In the genomic region with DNA sequence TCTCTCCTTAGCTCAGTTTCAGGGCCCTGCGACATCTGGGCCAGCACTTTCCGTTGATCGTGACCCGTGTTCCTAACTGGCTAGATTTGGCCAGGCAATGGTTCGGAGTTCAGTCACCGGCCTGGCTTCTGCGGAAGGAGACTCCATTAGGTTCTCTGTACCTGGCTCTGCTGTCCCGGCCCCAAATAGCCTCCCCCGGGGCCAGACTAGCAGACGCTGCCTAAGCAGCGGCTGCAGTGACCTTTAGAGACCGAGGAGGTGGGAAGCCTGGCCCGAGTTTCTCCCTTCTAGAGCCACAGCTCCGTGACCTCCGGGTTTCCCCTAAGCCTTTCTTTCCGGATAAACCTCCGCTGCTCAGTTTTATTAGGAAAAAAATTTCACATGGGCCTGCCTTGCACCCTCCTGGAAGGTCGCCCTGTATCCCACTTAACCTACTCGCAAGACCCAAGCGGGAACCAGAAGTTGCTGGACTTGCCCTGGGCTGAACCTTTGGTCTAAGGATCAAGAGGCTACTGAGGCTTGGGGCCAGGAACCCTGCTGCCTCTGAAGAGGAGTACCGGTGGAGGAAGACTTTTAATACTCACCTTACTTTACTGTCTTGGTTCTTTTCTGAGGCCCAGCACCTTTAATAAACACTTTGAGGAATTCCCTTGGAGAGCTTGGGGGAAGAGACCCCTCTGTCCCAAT, we compare ENCODE assay signal across 8 mouse cellular contexts. TPM values are rescaled to one million over a fixed set of nuclear protein-coding genes. Genes with fewer than 3 reads are reported as not detected.
DNase-seq lines count a peak whose midpoint lies in the region; ATAC-seq and TF ChIP-seq lines count a peak whose summit lies in the region.

No protein-coding gene starts in this region.

- peak; percentile 40 for DNase-seq in kidney, adult 18-20 months
- no peak for DNase-seq in kidney, postnatal 4 days
- peak; percentile 41 for DNase-seq in embryo, embryonic 9.5 days (ENCODE audit: extremely low spot score)
- DNase-seq in hindbrain, postnatal 0 days (ENCODE audit: low spot score), result no peak
- no peak for DNase-seq in midbrain, embryonic 14.5 days
- no peak for DNase-seq in layer of hippocampus, adult 9-11 months
- no peak for DNase-seq in cerebellum, postnatal 4 days (ENCODE audit: low spot score in 2 of 2)
- no peak for DNase-seq in thymus, postnatal 0 days (ENCODE audit: low spot score)

- peak overlapping the region; percentile 65 for H3K4me2 ChIP-seq in hindbrain, postnatal 0 days (ENCODE audit: low read depth, low read length)
- H3K4me2 ChIP-seq in midbrain, embryonic 14.5 days (ENCODE audit: low read length), result peak overlapping the region; percentile 75

- peaks cover 7% of the 10 kb centered on the region; the same call in 1 of the 2 replicates for H3K4me1 ChIP-seq in hindbrain, postnatal 0 days (ENCODE audit: insufficient read depth, low read length)
- H3K4me1 ChIP-seq in midbrain, embryonic 14.5 days (ENCODE audit: control insufficient read depth, insufficient read depth, low read length), result peaks cover 27% of the 10 kb centered on the region

- no peaks in the 10 kb centered on the region for H3K9me3 ChIP-seq in hindbrain, postnatal 0 days (ENCODE audit: low read length)
- H3K9me3 ChIP-seq in midbrain, embryonic 14.5 days (ENCODE audit: control insufficient read depth, low read length), result no peaks in the 10 kb centered on the region

- no peaks in the 10 kb centered on the region for H3K36me3 ChIP-seq in hindbrain, postnatal 0 days (ENCODE audit: insufficient read depth, low read length)
- H3K36me3 ChIP-seq in midbrain, embryonic 14.5 days (ENCODE audit: control insufficient read depth, insufficient read depth, low read length), result 0 out of 2 replicates have a peak, but pooled peaks cover 3% of the 10 kb centered on the region

- peaks cover 76% of the 10 kb centered on the region for H3K27me3 ChIP-seq in hindbrain, postnatal 0 days (ENCODE audit: insufficient read depth, low read length)
- H3K27me3 ChIP-seq in midbrain, embryonic 14.5 days (ENCODE audit: control insufficient read depth, insufficient read depth, low read length), result peaks cover 66% of the 10 kb centered on the region

- no peak for TF ChIP-seq CTCF in hindbrain, postnatal 0 days (IDR thresholded peaks at IDR 0.05; ENCODE audit: low read depth)

- peak overlapping the region; percentile 39 for H3K4me3 ChIP-seq in hindbrain, postnatal 0 days (ENCODE audit: low read length)
- H3K4me3 ChIP-seq in midbrain, embryonic 14.5 days (replicated peaks; ENCODE audit: low read depth, low read length), result peak overlapping the region; percentile 56

- no peak for ATAC-seq in hindbrain, postnatal 0 days
- no peak for ATAC-seq in midbrain, embryonic 14.5 days (ENCODE audit: low FRiP score, low TSS enrichment)

- no peak overlapping the region for H3K27ac ChIP-seq in hindbrain, postnatal 0 days
- H3K27ac ChIP-seq in midbrain, embryonic 14.5 days (replicated peaks; ENCODE audit: low read depth, low read length), result peak overlapping the region; percentile 91

- H3K9ac ChIP-seq in hindbrain, postnatal 0 days (replicated peaks; ENCODE audit: low read length), result no peak overlapping the region
- peak overlapping the region; percentile 78 for H3K9ac ChIP-seq in midbrain, embryonic 14.5 days (replicated peaks; ENCODE audit: low read length)

- WGBS in hindbrain, postnatal 0 days, result 3% methylated on average over 21 of the region's 21 CpGs
- WGBS in midbrain, embryonic 14.5 days, result 1% methylated on average over 21 of the region's 21 CpGs

RNA-seq across cellular contexts. Expression of a gene that starts 13.4 kb away (rescaled TPM):
- 22.2 and 33.2 TPM in 2 replicates for total RNA-seq in hindbrain, postnatal 0 days (2014; rRNA removed)
- 4.6 and 7.3 TPM in 2 replicates for polyA plus RNA-seq in hindbrain, postnatal 0 days (2015; fragmentation: Nextera tagmentation; extraction: Ambion mirVana)
- polyA plus RNA-seq in midbrain, embryonic 14.5 days (2014; fragmentation: Nextera tagmentation; extraction: Ambion mirVana), result 47.8 and 68.9 TPM in 2 replicates
- 0.05 and 0.17 TPM in 2 replicates for polyA plus RNA-seq in thymus, postnatal 0 days (2015; fragmentation: Nextera tagmentation; extraction: Ambion mirVana)

Comparison
In these comparisons a context has a peak if more than half of its experiments do, and no peak if none do; other contexts are left out.
1. DNase-seq: peak in kidney, adult 18-20 months (single experiment) and embryo, embryonic 9.5 days (single experiment); none in kidney, postnatal 4 days (0 of 2), hindbrain, postnatal 0 days (single experiment), midbrain, embryonic 14.5 days (single experiment), layer of hippocampus, adult 9-11 months (single experiment), cerebellum, postnatal 4 days (0 of 2) and thymus, postnatal 0 days (single experiment).